Mouse (Mus musculus): Measurements from ENCODE around the gene Mark4.

Gene Mark4

DNA sequence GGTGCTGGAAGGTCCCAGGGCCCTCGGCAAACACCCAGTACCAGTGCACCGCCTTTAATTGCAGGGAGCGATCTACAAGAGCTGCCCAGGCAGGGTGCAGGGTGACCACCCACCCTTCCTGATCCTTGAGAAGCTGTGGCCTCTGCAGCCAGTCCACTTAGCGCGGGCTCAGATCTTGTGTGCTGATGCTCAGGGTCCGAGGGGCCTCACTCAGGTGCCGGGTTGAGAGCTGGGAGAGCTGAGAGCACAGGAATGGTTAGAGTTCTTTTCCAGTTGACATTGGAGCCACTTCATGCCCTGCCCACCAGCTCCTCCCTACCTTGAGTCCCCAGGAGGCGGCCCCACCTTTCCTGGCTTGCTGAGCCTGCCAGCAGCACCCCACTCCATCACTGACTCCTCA lies 64.1 kb downstream of the Mark4 start:
- no peak for DNase-seq (ENCODE audit: low spot score)

DNA sequence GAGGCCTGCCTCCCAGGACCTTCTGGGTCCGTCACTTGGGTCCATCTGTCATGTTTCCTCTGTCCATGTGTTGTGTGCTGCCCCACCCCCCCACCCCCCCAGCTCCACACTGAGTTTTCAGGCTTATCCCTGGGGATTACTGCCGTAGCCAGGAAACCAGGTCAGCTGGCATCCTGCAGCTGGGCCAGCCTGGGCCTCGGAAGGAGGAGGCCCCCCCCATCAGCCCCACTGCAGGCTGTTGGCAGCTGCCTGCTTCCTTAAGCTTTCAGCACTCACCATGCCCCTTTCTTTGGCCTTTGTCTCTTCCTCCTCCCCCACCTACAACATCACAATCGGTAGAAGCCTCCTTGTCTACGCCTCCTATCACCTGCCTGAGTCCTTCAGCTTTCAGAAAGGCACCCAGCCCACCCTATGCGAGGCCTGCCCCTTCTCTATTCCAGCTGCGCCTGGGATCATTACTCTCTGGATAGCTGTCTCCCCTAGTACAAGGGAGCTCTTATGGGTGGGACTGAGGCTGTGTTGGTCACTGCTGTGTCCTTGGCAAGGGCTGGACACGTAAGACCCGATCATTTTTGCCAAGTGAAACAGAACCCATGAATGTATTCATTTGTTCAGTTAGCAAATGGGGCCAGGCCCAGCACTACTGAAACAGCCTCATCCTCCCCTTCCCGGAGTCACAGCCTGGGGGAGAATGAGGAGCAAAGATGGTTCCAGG lies 69.8 kb downstream of the Mark4 start:
- DNase-seq (ENCODE audit: low spot score) = no peak

DNA sequence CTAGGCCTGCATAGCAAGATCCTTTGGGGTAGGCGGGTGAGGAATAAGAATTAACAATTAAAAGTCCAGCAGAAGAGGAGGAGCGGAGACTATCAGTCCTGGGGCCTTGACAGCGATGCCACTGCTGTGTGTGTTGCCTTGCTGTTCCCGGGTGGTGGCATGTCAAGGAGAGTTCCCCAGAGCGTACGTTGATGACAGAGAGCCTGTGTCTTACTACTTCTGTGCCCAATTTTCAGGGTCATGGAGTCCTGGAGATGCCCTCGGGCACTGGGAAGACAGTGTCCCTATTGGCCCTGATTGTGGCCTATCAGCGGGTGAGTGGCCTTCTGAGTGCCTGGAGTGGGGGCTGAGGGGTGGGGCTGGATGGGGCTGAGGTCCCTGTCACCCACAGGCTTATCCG lies 74.9 kb downstream of the Mark4 start:
- no peak for DNase-seq (ENCODE audit: low spot score)

- DNase-seq (ENCODE audit: low spot score) = no peak
These were observed 76.5 kb downstream of the Mark4 start for GRCm38 (mm10) chr7:19382166-19382541.

DNA sequence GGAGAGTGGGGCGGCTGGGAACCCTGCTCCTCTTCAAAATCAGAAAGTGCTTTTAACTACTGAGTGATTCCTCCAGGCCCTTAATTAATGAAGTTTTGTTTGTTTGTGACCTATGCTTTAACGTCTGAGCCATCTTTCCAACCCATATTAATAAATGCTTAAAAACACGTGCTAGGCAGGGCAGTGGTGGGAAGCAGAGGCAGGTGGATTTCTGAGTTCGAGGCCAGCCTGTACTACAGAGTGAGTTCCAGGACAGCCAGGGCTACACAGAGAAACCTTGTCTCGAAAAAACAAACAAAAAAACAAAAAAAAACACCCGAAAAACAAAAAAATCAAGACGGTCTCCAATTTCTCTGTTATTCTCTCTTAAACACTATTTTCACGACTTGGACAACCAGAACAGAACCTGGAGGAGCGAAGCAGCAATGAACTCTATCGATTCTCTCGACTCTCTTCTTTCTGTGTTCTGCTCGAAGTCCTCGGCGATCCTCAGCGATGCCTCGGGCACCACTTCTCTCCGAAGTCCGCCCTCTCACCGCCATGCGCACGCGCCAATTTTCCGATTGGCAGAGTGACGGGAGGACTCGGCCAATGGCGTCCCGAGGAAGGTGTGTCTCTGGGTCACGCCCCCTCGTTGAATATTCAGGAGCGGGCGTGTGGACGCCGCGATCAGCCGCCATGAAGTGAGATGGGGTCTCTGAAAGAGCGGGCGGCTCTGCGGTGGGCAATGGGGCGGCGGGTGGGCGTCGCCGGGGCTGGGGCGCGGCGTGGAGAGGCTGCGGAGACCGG lies 77.0 kb downstream of the Mark4 start, which contains the start of gene Ercc2:
Ercc2 (plus strand) TSS at position 634 of the 789 bp plus-strand sequence.
- peak; percentile 98 for DNase-seq (ENCODE audit: low spot score)

- no peak for DNase-seq (ENCODE audit: low spot score)
These were observed 80.6 kb downstream of the Mark4 start for GRCm38 (mm10) chr7:19378049-19378448.

DNA sequence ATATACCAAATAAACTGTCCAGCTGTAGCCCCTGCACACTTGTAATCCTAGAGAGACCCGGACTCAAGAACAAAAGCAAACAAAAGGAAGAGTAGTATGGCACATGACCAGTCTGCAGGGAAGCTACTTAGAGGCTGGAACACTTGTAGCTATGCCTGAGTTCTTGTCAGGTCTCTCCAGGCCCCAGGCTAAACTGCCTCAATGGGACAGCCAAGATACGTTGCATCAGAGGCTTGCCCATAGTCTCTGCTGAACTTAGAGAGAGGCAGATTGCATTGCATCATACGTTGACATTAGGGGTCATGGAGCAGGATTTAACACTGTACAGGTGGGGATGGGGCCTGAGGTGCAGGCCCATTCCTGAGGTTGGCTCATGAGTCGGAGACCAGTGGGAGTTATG lies 82.6 kb downstream of the Mark4 start:
- DNase-seq (ENCODE audit: low spot score) = no peak

DNA sequence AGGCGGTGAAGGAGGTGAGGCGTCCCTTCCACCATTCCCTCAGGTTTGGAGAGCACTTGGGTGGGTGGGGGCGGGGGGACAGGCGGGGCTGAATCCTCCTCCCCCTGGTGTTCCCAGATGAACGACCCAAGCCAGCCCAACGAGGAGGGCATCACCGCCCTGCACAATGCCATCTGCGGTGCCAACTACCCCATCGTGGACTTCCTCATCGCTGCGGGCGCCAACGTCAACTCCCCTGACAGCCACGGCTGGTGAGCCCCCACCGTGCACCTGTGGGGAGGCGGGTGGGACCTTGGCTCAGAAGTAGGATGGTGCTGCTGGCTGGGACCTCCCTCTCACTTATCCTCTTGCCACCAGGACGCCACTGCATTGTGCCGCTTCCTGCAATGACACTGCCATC lies 83.3 kb downstream of the Mark4 start:
- no peak for DNase-seq (ENCODE audit: low spot score)

All from yolk sac, embryonic 10.5 days (tissue).